Mouse (Mus musculus) 3T3-L1 (cell line): ENCODE results near the gene Psmg4.

Experiments
- DNase-seq: peaks from one replicate; pipeline ENCODE4 v3.0.0-alpha.2; 2015; ENCODE audit warnings: low read depth, low spot score

The Psmg4 gene

GRCm38 (mm10) chr13:34162491-34163303 lies at the start of gene Psmg4:
Gene Psmg4 (plus strand): TSS chr13:34162964.
- DNase-seq = peak; percentile 90

GRCm38 (mm10) chr13:34113086-34113485 lies 49.7 kb upstream of the Psmg4 start:
- DNase-seq = peak; percentile 91

GRCm38 (mm10) chr13:34114654-34115053 lies 48.1 kb upstream of the Psmg4 start:
- no peak for DNase-seq

- no peak for DNase-seq
Measured at GRCm38 (mm10) chr13:34116508-34116907, 46.3 kb upstream of the Psmg4 start.

- no peak for DNase-seq
Measured at GRCm38 (mm10) chr13:34118816-34119215, 43.9 kb upstream of the Psmg4 start.

GRCm38 (mm10) chr13:34119406-34119805 lies 43.4 kb upstream of the Psmg4 start:
- no peak for DNase-seq

- no peak for DNase-seq
Measured at GRCm38 (mm10) chr13:34120536-34120935, 42.2 kb upstream of the Psmg4 start.

GRCm38 (mm10) chr13:34125711-34126110 lies 37.1 kb upstream of the Psmg4 start:
- no peak for DNase-seq

- DNase-seq = no peak
Measured at GRCm38 (mm10) chr13:34128276-34129114, 34.3 kb upstream of the Psmg4 start.

- DNase-seq = peak; percentile 45
Measured at GRCm38 (mm10) chr13:34129485-34130225, 33.1 kb upstream of the Psmg4 start.

GRCm38 (mm10) chr13:34130226-34130731 lies 32.5 kb upstream of the Psmg4 start, which contains the start of gene Tubb2b:
Gene Tubb2b (minus strand): TSS chr13:34130466.
- DNase-seq = peak; percentile 33

- DNase-seq = no peak
Measured at GRCm38 (mm10) chr13:34131011-34131707, 31.6 kb upstream of the Psmg4 start.

- DNase-seq = no peak
Measured at GRCm38 (mm10) chr13:34131708-34132060, 31.1 kb upstream of the Psmg4 start.

GRCm38 (mm10) chr13:34132299-34132698 lies 30.5 kb upstream of the Psmg4 start:
- DNase-seq = no peak

GRCm38 (mm10) chr13:34132875-34133274 lies 29.9 kb upstream of the Psmg4 start:
- DNase-seq = no peak

GRCm38 (mm10) chr13:34133326-34134071 lies 29.3 kb upstream of the Psmg4 start:
- no peak for DNase-seq

- no peak for DNase-seq
Measured at GRCm38 (mm10) chr13:34134276-34134675, 28.5 kb upstream of the Psmg4 start.

GRCm38 (mm10) chr13:34136605-34137004 lies 26.2 kb upstream of the Psmg4 start:
- no peak for DNase-seq

GRCm38 (mm10) chr13:34143389-34143788 lies 19.4 kb upstream of the Psmg4 start:
- DNase-seq = no peak

GRCm38 (mm10) chr13:34146916-34147315 lies 15.8 kb upstream of the Psmg4 start:
- DNase-seq = peak; percentile 50
